Mouse (Mus musculus) mouse embryonic stem cell (cell line): ENCODE measurements around the gene Fhod1.
"Not testable (repeated sequence)": the region's sequence is repeated elsewhere in the genome, so short reads cannot be mapped to it uniquely, and the experiment has no call there.

Experiments
- in situ Hi-C, 2 experiments: fragments of 300-500 bp; cut with MboI; formaldehyde crosslinking; loops; 1 replicate in 1 of 2; 3 replicates in 1 of 2; pipeline ENCODE4 v1.14.3; 2019 to 2020; ENCODE audit warnings: low sequenced_read_pairs in 2 of 2, low pct_unique_long_range_greater_than_20kb in 1 of 2, mixed read lengths in 1 of 2; ENCODE audit not compliant: unreplicated experiment in 1 of 2

Fhod1 gene

DNA sequence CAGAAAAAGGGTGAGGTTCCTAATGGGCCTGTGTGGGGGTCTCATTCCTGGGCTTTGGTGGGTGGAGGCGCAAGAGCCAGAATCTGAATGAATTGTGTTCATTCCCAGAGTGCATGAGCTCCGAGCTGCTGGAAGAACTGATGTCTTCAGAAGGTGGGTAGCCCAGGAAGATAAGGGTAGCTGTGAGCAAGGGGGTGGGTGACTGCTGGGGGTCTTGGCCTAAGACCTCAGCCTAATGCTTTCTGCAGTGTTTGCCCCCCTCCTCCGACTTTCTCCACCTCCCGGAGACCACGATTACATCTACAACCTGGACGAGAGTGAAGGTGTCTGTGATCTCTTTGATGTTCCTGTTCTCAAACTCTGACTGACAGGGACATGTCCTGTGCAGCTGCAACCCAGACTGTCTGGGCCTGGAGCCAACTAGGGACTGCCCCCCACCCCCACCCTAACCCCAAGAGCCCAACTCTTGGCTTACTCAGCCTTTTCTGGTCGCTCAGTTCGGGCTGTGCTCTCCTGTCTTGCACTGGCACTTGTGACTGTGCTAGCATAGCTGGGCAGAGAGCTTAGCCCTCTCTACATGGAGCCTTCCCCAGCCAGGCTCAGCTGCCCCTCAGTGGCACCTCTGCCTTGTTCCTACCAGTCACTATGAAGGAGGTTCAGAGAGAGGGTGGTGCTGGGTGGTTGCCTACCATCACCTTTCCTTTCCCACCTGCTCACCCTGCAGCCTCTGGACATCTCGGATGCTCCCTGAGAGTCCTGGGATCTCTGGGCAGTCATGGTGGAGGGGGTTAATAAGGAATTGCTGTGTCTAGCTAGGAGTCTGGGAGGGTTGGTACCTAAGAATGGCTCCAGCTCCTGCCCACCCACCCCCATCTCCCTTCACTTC, 43.2 kb downstream of the Fhod1 start:
- in situ Hi-C loops = no loop called here

DNA sequence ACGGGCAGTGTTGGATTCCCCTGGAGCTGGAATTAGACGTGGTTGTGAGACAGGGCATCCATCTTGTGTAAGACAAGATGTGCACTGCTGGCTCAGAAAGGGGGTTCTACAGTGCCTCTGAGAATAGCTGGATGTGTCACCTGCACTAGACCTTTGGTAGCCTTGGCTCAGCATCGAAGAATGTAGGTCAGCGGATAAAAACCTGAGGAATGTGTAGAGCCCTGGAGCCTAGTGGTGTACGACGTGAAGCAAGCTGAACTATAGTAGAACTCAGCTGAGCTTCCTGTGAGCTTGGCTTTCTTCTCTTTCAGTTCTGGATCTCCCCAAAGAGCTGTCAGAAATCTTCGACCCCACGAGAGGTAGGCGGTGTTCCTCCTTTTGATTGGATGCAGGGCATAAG, 43.9 kb downstream of the Fhod1 start:
- in situ Hi-C loops = no loop called here

DNA sequence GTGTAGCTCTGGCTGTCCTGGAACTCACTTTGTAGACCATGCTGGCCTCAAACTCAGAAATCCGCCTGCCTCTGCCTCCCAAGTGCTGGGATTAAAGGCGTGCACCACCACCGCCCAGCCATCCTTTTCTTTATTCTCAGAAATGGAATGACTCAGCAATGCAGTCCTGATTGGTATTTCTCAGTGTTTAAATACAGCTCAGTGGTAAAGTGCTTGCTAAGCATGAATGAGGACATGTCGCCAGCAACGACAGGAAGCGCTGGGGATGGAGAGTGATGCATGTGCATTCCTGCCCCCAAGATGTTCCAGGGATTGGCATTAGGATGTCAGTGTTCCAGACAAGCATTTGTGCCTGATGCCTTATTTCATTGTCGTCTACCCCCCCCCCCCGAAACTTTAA, 44.4 kb downstream of the Fhod1 start:
- in situ Hi-C loops = no loop called here

DNA sequence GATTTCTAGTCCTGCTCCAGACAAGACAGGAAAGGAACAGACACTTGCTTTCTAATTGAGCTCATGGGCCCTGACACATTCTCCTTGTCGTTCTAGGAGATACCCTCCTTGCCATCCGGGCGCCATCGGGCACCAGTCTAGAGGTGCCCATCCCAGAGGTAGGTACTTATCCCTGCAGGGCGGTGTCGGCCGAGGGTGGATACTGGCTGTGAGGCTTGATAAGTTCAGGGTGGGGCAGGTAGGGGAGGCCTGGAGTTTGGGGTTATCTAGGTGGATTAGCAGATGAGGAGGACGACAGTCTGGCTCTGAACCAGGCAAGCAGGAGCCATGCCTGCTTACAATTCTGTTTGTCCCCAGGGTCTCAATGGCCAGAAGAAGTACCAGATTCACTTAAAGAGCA, 47.8 kb downstream of the Fhod1 start:
- in situ Hi-C loops = no loop called here

DNA sequence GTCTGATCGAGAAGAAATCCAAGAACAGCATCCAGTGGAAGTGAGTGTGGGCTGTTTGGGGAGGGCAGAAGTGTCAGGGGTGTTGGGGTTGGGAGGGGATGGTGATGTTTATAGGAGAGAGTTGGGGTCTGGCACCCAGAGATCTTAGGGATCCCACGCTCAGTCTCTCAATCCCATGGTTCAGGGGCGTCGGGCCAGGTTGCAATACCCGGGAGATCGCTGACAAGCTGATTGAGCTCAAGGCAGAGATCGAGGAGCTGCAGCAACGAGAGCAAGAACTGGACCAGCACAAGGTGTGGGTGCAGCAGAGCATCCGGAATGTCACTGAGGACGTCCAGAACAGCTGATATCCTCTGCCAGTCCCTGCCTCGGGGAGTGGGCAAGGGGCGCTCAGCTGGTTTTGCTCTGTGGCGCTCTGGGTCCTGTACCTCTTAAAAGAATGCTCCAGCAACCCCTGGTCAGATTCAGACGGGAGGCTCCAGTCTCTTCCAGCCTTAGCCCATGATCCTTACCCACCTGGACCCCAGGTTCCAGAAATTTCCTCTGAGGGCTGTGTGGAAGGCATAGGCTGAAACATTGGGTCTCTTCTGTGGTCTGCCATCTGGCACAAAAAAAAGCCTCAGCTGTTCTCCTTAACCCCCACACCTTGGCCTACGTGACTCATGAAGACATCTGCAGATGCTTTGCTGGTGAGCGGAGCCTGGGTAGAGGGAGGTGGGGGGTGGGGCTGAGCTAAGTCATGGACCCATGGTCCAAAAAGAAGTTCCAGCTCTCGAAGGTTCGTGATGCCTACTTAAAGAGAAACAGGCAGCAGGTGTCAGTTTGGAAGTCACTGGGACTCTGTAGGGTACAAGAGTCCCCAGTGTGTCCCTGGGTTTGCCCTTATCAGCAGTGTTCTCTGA, 49.2 kb downstream of the Fhod1 start:
- in situ Hi-C loops = no loop called here

DNA sequence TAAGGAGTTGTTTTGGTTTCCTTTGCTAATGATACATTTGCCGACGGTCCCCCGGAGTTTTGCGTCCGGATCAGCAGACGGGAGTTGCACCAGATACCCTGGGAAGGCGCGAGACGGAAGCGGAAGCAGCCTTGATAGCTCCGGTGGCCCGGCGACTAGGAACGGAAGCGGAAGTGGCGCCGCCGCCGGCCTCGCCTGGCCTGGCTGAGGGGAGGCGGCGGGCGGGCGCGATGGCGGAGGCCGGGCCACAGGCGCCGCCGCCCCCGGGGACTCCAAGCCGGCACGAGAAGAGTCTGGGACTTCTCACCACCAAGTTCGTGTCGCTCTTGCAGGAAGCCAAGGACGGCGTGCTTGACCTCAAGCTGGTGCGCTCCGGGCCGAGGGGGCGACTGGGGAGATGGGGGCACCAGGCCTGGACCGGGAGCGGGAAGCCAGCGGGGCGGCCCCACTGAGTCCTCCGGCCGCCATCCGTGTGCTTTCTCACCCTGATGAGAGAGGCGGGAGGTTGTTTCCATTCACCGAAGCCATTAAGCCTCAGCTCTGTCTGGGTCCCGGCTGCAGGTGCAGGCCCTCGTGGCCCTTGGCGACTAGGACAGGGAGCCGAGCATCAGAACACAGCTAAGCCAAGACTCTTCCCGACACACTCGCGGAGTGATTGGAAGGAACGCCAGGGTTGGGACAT, 50.1 kb downstream of the Fhod1 start, which contains the start of gene E2f4:
TSS of gene E2f4 (plus strand) at position 153 of the 682 bp plus-strand sequence.
- in situ Hi-C loops = no loop called here

DNA sequence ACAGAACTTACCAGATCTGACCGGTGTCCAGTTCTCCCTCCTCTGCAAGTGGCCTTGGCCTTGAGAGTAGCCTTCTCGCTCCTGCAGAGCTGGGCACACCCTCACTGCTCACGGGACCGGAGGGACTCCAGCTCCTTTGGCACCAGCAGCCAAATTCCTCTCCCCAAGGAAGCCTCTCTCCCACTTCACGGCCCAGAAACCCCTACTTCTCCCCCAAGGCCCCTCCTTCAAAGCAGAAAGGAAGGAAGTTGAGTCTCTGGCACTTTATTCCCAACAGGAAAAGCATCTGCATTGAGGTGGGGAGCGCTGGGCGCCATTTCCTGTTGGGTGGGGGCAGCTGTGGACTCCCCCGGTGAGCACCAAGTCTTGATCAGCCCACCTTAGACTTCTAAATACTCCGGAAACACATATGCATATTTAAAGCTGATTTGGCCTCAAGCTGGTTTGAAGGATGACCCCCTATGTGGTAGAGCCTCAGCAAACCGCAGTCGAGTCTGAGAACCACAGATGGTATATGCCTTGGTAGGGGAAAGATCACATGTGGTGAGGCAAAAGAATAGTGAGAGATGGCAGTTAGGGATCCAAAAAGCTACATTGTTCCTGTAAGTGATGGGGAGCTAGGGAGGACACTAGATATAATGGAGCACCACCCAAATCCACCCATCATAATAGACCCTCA, 51.7 kb downstream of the Fhod1 start, which contains the start of gene Exoc3l:
TSS of gene Exoc3l (minus strand) at position 207 of the 679 bp plus-strand sequence.
- in situ Hi-C loops = no loop called here

DNA sequence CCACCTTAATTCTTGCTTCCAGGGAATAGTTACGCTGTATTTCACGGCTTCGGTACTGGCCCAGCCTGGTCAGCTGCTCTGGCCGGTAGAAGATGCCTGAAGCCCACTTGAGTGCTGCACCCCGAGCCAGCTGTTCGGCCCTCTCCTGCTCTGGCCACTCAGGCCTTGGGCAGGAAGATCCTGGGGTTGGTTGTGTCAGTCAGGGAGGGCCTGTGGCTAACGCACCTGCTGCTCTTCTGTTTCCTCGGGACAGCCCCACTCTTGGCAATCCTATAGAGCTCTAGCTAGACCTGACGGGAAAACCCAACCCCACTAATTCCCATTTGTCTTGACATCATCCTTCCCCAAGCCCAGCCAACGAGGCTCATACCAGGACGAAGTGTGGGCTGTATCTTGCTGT, 52.5 kb downstream of the Fhod1 start:
- in situ Hi-C loops = no loop called here

DNA sequence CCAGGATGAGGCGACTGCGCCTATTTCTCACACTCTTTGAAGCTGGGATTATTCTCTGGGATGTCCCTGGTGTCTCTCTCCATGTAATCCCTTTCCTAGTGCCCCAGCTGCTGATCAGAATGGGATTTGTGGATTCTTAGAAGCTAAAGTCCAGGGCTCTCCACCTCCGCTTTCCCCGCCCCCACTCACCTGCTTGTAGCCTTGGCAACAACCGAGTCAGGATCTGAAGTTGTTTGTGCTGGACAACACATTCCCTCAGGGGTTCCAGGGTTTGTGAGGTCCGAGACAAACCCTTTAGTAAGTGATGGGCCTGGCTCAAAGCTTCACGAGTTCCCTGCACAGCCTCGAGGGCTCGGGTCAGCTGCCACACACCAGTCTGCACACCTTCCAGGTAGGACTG, 53.0 kb downstream of the Fhod1 start:
- in situ Hi-C loops = no loop called here

DNA sequence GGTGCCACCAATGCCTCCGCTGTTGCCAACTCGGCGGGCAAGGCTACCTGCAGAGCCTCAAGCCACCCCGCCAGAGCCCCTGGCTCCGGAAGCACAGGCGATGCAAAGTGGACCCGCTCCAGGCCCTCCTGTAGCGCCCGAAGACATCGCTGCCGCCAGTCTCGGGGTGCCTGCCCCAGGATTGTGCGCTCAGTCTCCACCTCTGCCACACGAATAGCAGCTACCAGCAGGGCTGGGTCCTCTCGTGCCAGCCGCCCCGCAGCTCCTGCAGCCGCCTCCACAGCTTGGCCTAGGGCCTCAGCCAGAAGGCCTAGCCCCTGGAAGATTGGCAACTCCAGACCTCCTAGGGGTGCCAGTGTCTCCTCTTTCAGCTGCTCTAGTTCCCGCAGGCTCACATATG, 54.3 kb downstream of the Fhod1 start:
- in situ Hi-C loops = no loop called here

DNA sequence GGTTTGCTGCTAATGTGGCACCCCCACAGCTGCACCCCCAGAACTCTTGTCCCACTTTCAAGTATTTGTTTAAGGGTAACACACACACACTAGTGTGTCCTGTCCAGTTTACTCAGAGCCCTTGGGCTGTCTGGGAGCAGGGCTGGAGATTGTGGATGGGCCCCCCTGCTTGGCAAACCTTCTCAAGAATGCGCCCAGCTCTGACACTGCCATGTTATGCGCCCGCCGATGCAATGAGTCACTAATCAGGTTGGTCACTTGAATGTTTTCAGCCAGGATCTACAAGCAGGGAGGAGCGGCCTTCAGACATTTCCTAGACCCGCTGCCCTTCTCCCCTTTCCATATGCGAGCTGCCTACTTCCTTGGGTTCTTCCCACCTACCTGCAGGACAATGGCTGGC, 55.3 kb downstream of the Fhod1 start:
- in situ Hi-C loops = no loop called here

DNA sequence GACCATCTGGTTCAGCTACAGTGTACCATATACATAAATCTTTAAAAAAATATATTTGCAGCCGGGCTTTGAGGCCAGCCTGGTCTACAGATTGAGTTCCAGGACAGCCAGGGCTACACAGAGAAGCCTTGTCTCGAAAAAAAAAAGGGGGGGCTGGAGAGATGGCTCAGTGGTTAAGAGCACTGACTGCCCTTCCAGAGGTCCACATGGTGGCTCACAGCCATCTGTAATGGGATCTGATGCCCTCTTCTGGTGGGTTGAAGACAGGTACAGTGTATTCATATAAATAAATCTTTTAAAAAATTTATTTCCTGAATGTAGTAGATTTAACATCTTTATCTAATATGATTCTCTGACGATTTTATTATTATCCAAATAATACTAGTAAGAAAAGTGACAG, 56.0 kb downstream of the Fhod1 start:
- in situ Hi-C loops = not testable (repeated sequence)

DNA sequence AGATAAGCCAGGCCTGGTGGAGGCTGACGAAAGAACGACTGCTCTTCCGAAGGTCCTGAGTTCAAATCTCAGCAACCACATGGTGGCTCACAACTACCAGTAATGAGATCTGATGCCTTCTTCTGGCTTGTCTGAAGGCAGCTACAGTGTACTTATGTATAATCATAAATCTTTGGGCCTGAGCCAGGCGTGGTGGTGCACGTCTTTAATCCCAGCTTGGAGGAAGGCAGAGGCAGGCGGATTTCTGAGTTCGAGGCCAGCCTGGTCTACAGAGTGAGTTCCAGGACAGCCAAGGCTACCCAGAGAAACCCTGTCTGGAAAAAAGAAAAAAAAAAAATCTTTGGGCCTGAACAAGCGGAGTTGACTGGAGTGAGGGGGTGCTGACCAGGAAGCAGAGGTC, 56.4 kb downstream of the Fhod1 start:
- in situ Hi-C loops = not testable (repeated sequence)

DNA sequence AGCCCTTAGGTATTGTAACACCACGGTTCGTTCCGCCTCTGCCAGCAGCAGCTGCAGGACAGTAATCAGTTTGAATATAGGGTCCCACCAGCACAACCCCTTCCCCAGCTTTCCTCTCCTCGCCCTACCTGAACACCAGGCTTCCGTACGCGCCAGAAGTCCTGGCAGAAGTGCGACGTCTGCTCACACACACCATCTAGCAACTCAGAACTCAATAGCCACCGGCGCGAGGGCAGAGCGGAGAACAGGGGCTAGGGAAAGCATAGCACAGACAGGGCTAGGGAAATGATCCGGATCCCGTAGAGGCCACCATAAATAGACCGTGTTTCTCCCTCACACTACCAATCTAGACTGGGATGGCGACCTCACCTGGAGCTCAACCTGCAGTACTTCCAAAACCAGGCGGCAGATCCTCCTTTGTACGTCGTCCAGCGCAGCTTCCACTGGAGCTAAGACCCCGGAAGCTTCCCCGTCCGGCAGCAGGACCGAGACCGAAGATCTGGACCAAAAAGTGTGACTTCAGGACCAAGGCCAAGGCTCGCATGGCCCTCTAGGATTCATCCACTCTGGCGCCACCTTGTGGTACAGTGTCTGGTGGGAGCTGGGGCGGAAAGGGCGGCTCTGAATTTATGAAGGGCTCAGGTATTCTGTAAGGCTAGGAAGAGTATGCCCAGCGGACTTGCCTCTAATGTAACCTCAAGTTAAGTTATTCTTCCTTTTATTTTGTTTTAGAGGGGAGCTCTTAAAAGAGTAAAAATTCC, 57.0 kb downstream of the Fhod1 start:
- in situ Hi-C loops = no loop called here

DNA sequence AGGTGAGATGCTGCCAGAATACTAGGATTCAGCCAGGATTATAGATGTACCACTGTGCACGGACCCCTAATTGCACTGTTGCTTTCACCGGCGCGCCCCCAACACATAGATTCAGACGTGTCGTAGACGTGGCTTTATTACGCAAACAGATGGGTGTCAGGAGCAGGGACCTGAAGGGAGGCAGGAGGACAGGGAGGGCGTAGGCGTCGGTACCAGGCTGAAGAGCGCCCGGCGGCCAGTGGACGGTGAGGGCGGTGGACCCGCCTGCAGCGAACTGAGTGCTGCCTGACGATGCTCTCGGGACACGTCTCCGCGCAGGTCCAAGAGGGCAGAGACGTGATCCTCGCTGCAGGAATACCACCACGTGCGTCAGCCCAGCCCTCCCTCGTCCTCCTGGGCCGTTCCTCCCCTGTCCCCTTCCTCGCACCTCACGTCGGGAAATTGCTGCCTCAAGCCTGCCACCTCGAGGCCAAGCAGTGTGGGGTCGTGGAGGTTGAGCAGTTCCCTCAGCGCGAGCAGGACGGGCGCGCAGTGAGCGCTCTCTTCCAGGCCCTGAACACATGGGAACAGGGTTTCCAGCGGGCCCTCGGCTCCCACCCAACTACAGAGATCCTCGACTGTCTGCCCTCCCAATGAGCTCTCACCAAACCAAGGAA, 57.8 kb downstream of the Fhod1 start, which contains the start of gene 4931428F04Rik:
TSS of gene 4931428F04Rik (minus strand) at position 60 of the 656 bp plus-strand sequence.
- in situ Hi-C loops = loop anchor here (10.0 kb wide), 3 partner anchors 155 to 225 kb away; partner anchors contain the start of gene Ces4a (in 1 of the 2)

DNA sequence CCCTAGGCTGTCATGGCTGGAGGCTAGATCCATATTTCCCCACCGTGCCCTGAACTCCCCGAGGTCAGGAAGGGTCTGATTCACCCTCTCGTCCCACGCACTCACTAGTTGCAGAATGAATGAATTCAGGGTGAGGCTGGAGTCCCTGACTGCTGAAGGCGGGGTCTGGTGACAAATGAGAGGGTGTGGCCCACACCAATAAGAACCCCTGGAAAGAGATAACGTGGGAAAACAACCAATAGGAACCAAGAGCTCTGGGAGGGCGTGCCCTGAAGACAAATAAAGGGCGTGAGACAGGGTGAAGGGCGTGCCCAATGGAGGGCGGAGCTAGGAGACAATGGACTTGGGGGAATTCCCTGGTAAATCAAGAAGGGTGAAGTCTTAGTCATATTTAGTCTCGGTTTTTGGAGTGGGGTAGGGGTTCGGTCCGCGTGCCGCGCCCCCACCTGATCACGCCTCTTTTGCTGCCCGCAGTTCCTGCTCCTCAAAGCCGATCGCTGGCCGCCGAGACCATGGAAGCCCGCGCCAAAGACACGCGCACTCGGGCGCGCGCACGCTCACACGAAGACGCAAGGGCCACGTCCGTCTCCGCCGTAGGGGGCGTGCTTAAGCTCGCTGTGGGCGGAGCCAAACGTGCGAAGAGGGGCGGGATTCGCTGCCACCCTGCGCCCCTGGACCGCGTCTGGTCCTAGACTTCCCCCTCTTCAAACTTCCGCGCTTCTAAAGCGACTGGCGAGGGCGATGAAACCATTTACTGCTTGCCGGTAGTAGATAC, 58.6 kb downstream of the Fhod1 start:
- in situ Hi-C loops = loop anchor here (10.0 kb wide), 3 partner anchors 154 to 224 kb away; partner anchors contain the start of gene Ces4a (in 1 of the 2)
